Mouse (Mus musculus) urinary bladder, postnatal 14 days (tissue): ENCODE measurements around the gene Prkg1.

Experiments used
- DNase-seq: peaks from one replicate; pipeline ENCODE4 v3.0.0; 2021; ENCODE audit warnings: low spot score

The Prkg1 gene

GRCm38 (mm10) chr19:31621716-31622115 lies 143.1 kb downstream of the Prkg1 start:
- DNase-seq: no peak

DNA sequence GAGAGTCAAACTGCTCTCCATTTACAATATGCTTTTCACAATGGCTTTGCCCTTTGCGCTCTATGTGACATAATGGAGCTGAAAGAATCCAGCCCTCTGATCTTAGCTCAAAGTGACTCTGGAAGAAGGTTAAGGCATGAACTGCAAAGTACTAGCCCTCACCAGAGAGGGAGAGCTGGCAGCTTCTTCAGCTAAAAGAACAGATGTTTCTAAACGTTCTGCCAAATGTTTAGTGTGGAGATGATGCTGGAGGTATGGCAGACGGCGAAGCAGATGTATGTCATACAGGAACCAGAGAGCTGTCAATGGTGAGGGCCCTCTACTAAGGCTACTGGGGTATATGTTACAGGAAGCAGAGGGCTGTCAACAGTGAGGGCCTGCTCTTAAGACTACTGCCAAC lies 148.0 kb downstream of the Prkg1 start:
- DNase-seq: no peak

GRCm38 (mm10) chr19:31616159-31616558 lies 148.7 kb downstream of the Prkg1 start:
- DNase-seq: no peak

DNA sequence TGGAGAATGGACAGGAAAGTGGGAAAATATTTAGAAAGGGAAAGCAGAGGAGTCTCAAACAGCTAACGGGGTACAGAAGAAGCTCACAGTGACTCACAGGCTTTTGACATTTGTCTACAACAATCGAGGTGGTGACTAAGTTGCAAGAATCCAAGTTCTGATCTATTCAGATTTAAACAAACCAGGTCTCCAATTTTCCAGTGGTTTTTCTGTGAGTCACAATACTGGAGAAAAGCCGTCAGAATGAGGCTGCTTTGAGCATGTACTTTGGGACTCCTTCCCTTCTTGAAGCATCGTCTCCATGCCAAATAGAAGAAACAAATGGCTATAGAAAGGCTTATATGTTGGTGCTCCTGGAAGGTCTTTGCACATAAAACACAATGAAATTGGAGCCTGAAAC lies 151.7 kb downstream of the Prkg1 start:
- no peak for DNase-seq

- no peak for DNase-seq
Observed at GRCm38 (mm10) chr19:31602578-31602977, 162.3 kb downstream of the Prkg1 start.

DNA sequence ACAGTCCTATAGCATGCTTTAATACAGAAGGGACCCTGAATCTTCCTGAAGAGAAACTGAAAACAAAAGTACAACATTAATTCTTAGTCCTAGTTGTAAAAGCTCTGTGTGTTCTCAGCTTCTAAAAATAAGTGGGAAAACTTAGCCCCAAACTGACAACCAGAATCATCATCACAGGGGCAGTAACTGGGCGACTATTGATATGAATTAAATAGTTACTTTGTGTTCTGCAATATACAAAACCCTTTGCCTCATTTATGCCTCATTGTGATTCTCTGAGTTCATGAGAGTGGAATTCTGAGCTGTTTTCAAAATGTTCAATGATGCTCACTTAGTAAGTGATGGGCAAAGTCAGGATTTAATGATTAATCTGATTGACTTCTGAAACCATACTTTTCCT lies 170.8 kb downstream of the Prkg1 start:
- DNase-seq: no peak

- no peak for DNase-seq
Observed at GRCm38 (mm10) chr19:31590701-31591100, 174.1 kb downstream of the Prkg1 start.

DNA sequence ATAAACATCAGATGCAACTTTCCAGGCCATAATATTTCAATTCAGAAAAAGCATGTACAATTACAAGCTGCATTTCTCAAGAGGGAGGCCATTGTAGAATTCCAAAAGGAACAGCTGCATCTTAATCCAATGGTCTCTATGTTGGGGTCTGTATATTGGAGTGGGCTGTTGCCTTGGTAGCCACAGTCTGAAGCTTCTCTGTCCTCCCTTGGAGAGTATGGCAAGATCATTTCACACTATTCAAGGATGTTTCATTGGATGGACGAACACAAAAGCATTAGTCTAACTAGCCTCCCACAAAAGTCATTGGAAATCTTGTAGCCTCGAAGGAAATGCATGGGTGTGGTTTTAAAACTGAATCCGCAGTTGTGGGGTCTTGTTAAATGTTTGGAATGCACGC lies 187.7 kb downstream of the Prkg1 start:
- no peak for DNase-seq

DNA sequence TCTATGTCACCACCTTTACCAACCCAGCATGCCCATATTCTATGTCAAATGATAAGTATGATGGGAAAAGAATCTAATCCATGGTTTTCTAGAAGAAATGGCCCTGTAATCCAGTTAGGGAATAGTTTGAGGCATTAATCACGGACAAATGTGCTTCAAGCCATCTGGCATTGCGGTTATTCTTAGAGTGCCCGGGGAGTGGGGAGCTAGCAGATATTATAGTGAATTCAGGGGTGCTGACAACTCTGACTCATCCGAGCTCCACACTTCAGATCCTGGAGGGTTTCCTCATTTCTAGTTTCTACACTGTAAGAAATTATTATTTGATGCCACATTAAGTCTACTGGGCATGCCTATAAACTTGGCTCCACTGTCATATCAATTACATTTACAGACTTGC lies 200.5 kb downstream of the Prkg1 start:
- DNase-seq: no peak

DNA sequence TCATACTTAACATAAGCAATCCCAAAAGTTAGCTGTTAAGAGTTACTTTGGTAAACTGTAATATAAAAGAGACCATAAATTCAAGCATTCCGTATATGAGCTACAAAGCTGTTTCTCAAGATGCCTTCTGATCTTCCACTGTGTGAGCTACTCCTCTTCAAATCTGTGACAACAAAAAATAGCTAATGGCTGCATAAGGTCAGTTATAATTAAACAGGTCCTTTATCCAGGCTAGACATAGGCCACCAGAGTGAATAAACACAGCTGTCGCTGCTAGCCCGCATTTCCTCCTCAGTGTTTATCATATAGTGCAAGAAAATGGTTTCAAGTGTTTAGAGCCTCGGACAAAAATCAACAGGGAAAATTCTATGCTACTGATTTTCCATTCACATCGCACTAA lies 218.8 kb downstream of the Prkg1 start:
- no peak for DNase-seq

DNA sequence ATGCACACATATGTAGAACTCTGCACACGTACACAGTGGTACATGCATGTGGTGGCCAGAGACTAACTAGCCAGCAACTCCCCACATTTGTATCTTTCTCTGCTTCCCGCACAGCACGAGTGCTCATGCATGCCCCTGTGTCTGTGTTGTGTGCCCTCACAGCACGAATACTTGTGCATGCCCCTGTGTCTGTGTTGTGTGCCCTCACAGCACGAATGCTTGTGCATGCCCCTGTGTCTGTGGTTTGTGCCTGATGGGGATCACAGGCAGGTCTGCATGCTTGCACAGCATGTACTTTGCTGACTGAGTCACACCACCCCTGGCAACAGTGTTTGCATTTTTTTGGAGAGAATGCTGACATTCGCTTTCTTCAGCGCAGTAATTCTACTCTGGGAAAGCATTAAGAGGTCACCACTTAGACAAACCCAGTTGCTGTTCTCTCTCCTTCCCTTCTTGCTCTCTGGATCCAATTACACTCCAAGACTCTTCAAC lies 233.5 kb downstream of the Prkg1 start:
- peak; percentile 21 for DNase-seq

- peak; percentile 13 for DNase-seq
Observed at GRCm38 (mm10) chr19:31530616-31531015, 234.2 kb downstream of the Prkg1 start.

GRCm38 (mm10) chr19:31529890-31530289 lies 234.9 kb downstream of the Prkg1 start:
- no peak for DNase-seq

DNA sequence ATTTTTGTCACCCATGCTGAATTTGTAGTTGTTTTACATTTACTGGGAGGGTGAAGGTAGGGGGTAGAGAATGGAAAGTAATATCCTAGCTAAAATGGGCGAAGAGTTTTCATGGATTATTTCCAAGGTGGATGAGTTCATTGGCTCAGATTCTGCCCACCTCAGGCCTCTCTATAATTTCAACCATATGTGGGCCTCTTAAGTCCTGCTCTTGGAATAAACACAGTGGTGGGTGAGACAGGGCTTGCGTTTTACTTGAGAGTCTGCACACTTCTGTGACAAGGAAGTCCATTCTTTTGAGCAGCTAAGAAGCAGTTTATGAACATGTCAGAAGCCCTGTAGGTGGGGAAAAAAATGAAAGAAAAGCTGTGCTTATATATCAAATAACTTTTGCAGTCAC lies 250.3 kb downstream of the Prkg1 start:
- no peak for DNase-seq

- DNase-seq: no peak
Observed at GRCm38 (mm10) chr19:31507831-31508230, 257.0 kb downstream of the Prkg1 start.

DNA sequence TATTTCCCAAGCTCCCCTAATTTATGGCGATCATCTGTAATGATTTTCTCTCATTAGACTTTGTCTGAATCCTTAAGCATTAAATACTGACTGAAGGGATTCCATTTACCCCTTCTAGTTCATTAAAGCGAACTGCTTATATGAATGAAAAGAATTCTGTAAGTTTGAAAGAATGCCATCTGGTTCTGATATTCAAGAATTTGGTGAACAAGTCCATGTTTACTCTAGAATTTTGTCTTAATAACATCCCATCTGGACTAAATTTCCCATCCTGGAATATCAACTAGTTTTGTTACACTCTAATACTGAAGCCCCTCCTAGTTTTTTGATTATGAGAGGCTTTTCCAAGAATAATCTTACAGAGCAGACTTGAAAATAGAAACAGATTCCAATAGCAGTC lies 258.5 kb downstream of the Prkg1 start:
- DNase-seq: no peak

DNA sequence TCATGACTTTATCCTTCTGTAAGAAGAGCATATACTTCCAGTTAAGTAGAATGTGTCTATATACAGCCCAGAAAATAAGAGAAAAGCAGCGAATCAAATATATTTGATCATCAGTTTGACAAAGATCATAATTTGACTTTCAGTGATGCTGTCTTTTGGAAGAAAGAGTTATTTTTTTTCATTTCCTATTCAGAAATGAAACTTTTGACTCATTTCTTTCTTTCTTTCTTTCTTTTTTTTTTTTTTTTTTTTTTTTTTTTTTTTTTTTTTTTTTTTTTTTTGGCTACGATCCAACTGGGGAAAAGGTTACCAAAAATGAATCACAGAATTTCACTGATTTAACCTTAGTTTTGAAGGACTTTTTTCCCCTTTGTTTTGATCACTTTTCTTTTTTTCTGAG lies 259.8 kb downstream of the Prkg1 start:
- no peak for DNase-seq

GRCm38 (mm10) chr19:31497386-31497785 lies 267.4 kb downstream of the Prkg1 start:
- no peak for DNase-seq

DNA sequence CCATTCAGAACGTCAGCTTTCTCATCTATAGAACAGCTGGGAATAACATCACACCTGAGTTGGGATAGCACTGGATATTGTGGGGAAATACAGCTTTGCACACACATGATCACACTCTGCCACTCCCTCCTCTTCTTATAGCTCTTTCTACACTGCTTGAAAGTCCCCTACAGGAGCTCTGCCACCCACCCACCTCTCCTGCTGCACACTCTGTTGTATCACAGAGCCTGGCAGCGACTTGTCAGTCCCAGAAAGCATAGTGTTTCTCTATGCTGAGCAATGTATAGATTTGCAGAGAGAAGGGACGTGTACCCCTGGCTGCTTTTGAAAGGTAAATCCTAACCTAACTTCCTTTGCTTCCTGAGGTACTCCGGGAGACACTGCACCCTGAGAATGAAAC lies 275.2 kb downstream of the Prkg1 start:
- DNase-seq: no peak

DNA sequence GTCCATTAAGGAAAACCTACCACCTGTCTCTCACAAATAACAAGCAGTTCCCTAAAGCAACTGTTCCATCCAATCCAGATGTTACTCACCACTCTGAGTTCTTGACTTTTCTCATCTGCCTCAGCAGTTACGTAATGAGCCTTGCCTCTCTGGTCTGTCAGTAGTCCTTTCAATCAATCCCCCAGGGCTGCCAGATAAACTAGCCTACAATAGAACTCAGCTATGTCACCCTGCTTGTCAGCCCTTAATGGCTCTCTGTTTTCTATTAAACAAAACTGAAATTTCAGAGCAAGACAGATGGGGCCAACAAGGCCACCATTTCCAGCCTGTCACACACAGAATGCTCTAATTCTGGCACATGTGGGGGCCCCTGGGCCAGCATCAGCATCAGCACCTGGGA lies 293.1 kb downstream of the Prkg1 start:
- DNase-seq: no peak

DNA sequence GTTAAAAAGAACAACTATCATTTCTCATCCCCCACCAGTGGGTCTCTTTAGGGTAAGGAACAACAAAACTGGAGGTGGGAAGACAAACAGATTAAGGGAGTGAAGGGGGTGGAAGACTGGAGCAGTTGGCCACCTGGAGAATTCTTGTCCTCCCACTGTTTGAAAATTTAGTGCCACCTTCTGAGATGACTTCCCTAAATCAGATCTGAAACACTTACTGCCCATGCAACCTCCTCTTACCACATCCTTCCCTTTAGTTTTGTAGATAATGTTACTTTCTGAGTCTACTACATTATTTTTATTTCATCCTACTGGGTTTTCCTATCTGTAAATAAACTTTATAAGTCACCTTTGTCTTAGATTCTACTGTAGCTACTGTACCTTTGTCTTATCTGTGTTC lies 304.6 kb downstream of the Prkg1 start:
- no peak for DNase-seq

DNA sequence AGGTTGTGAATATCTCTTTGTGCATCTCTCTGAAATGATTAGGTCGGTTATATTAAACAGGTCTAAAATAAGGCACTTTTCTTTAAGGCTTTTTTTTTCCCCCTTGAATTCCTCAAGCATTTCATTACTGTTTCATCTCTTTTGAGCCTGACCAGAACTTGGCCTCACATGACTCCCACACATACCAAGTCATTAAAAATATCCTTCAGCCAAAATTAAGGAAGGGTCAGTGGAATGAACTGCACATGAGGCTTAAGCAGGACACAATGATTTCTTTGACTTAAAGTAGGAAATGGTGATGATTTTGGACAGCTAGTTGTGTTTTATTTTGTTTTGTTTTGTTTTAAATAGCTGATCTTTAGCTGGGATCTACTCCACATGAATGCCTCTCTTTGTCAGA lies 320.7 kb downstream of the Prkg1 start:
- DNase-seq: no peak

DNA sequence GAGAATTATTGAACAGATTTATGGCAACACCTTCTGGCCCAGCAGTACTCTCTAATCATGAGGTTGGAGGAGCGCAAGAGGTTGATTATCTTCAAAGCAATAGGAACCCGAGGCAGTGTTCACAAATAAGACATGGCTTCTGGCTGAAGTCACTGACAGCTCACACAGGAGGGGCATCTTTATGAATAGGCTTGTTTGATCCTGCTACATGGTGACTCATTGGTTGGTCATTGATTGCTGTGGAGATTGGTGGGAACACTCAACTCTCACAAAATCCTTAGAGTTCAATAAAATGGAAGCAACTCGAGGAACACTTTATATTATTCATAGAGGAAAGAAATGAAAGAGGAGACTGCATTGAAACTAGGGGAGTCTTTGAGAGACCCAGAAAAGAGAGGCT lies 322.5 kb downstream of the Prkg1 start:
- no peak for DNase-seq

- no peak for DNase-seq
Observed at GRCm38 (mm10) chr19:31433446-31433845, 331.4 kb downstream of the Prkg1 start.

DNA sequence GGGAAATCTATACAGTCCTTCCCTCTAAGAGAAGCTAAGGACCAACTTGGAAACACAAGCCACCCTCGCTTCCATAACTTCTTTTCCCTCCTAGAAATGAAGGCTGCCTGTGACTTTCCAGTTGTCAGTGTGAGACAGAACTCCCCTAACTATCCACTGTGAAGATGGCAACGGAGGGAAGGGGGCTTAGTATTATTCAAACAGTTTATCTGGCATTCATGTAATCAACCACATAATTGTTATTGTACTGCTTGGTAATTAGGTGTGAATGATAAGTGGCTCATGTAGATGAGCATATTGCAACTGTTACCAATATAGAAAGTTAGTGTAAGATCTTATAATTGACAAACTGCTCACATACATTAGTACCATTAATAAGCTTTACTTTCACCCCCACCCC lies 333.4 kb downstream of the Prkg1 start:
- DNase-seq: no peak
